Mouse (Mus musculus) erythroblast, embryonic 14.5 days (primary cell): ENCODE results near the gene Atrnl1.

ENCODE experiments used
- GATA1 ChIP-seq: IDR thresholded peaks from 2 replicates; pipeline ENCODE4 v1.6.1; 2012; ENCODE audit warnings: low read length, inconsistent platforms, mixed read lengths
- TAL1 ChIP-seq: IDR thresholded peaks from 3 replicates; pipeline ENCODE4 v1.6.1; 2012; ENCODE audit warnings: low read length, inconsistent platforms, mixed read lengths

- TF ChIP-seq TAL1 (no peak), GATA1 (no peak)
Measured at GRCm38 (mm10) chr19:57686596-57686995, 75.8 kb downstream of the Atrnl1 start.
